7 mouse cellular contexts compared by ENCODE assay signal in genomic region chr9:20544070-20544821, GRCm38 (mm10). TPM values are rescaled to one million over a fixed set of nuclear protein-coding genes. Genes with fewer than 3 reads are reported as not detected.
DNase-seq lines count a peak whose midpoint lies in the region; ATAC-seq and TF ChIP-seq lines count a peak whose summit lies in the region.

No protein-coding gene starts in this region.

- ATAC-seq in heart, embryonic 13.5 days (ENCODE audit: extremely low read depth, insufficient number of reproducible peaks, low FRiP score, low TSS enrichment) = peak; percentile 89
- ATAC-seq in kidney, embryonic 16.5 days (ENCODE audit: low FRiP score, low TSS enrichment) = peak; percentile 97
- ATAC-seq in limb, embryonic 15.5 days (ENCODE audit: insufficient number of reproducible peaks, low FRiP score, low TSS enrichment, low read depth) = peak; percentile 89
- peak; percentile 95 for ATAC-seq in midbrain, embryonic 16.5 days

- H3K9me3 ChIP-seq in forebrain, embryonic 10.5 days = no peaks in the 10 kb centered on the region
- no peaks in the 10 kb centered on the region for H3K9me3 ChIP-seq in heart, embryonic 13.5 days
- no peaks in the 10 kb centered on the region for H3K9me3 ChIP-seq in kidney, embryonic 16.5 days (ENCODE audit: low read length)
- H3K9me3 ChIP-seq in limb, embryonic 15.5 days = no peaks in the 10 kb centered on the region
- no peaks in the 10 kb centered on the region for H3K9me3 ChIP-seq in midbrain, embryonic 16.5 days (replicated peaks; ENCODE audit: control insufficient read depth, low read length, poor library complexity, severe bottlenecking)

- WGBS in forebrain, embryonic 10.5 days = 1% methylated on average over 43 of the region's 43 CpGs
- WGBS in heart, embryonic 13.5 days = 2% methylated on average over 43 of the region's 43 CpGs
- WGBS in kidney, embryonic 16.5 days = 1% methylated on average over 43 of the region's 43 CpGs
- 2% methylated on average over 43 of the region's 43 CpGs for WGBS in limb, embryonic 15.5 days
- WGBS in midbrain, embryonic 16.5 days = 1% methylated on average over 43 of the region's 43 CpGs
- 16% methylated on average over 43 of the region's 43 CpGs for WGBS in spleen, adult 2 months

- peaks cover 22% of the 10 kb centered on the region for H3K4me1 ChIP-seq in forebrain, embryonic 10.5 days
- no peaks in the 10 kb centered on the region for H3K4me1 ChIP-seq in heart, embryonic 13.5 days
- no peaks in the 10 kb centered on the region for H3K4me1 ChIP-seq in kidney, embryonic 16.5 days (ENCODE audit: insufficient read depth, low read length)
- peaks cover 10% of the 10 kb centered on the region; the same call in 1 of the 2 replicates for H3K4me1 ChIP-seq in limb, embryonic 15.5 days
- peaks cover 2% of the 10 kb centered on the region; the same call in 1 of the 2 replicates for H3K4me1 ChIP-seq in midbrain, embryonic 16.5 days (ENCODE audit: control insufficient read depth, insufficient read depth, low read length)
- H3K4me1 ChIP-seq in spleen, adult 2 months (ENCODE audit: control insufficient read depth, insufficient read depth, insufficient read length) = no peaks in the 10 kb centered on the region; the same call in none of the 2 replicates

- peak; percentile 64 for DNase-seq in brain, embryonic 18.5 days (ENCODE audit: low read depth, low spot score)
- DNase-seq in forebrain, embryonic 10.5 days (ENCODE audit: extremely low spot score, low spot score) = peak; percentile 93
- peak; percentile 39 to 58 for DNase-seq in spleen, adult 2 months (ENCODE audit: low read depth in 1 of 2, low spot score in 2 of 2)

- H3K27me3 ChIP-seq in forebrain, embryonic 10.5 days (ENCODE audit: poor library complexity, severe bottlenecking) = peaks cover 7% of the 10 kb centered on the region; the same call in 1 of the 2 replicates
- peaks cover 13% of the 10 kb centered on the region; the same call in 1 of the 2 replicates for H3K27me3 ChIP-seq in heart, embryonic 13.5 days (replicated peaks)
- no peaks in the 10 kb centered on the region for H3K27me3 ChIP-seq in kidney, embryonic 16.5 days (ENCODE audit: insufficient read depth, low read length)
- H3K27me3 ChIP-seq in limb, embryonic 15.5 days = 0 out of 2 replicates have a peak, but pooled peaks cover 3% of the 10 kb centered on the region
- H3K27me3 ChIP-seq in midbrain, embryonic 16.5 days (ENCODE audit: control insufficient read depth, insufficient read depth, low read depth, low read length) = no peaks in the 10 kb centered on the region; the same call in 1 of the 2 replicates
- no peaks in the 10 kb centered on the region for H3K27me3 ChIP-seq in spleen, adult 2 months (ENCODE audit: control insufficient read depth, insufficient read depth, low read length)

- peak overlapping the region; percentile 90 for H3K27ac ChIP-seq in forebrain, embryonic 10.5 days
- peak overlapping the region; percentile 77 for H3K27ac ChIP-seq in heart, embryonic 13.5 days (replicated peaks)
- peak overlapping the region; percentile 90 for H3K27ac ChIP-seq in kidney, embryonic 16.5 days (ENCODE audit: low read length)
- peak overlapping the region; percentile 93 for H3K27ac ChIP-seq in limb, embryonic 15.5 days
- peak overlapping the region; percentile 89 for H3K27ac ChIP-seq in midbrain, embryonic 16.5 days (ENCODE audit: low read length)
- peak overlapping the region; percentile 73; the same call in 1 of the 2 replicates for H3K27ac ChIP-seq in spleen, adult 2 months (ENCODE audit: insufficient read depth, low read length)

- no peaks in the 10 kb centered on the region for H3K36me3 ChIP-seq in forebrain, embryonic 10.5 days (replicated peaks)
- H3K36me3 ChIP-seq in heart, embryonic 13.5 days = no peaks in the 10 kb centered on the region
- no peaks in the 10 kb centered on the region for H3K36me3 ChIP-seq in kidney, embryonic 16.5 days (ENCODE audit: insufficient read depth, low read length)
- no peaks in the 10 kb centered on the region for H3K36me3 ChIP-seq in limb, embryonic 15.5 days
- H3K36me3 ChIP-seq in midbrain, embryonic 16.5 days (ENCODE audit: control insufficient read depth, insufficient read depth, low read length) = no peaks in the 10 kb centered on the region
- H3K36me3 ChIP-seq in spleen, adult 2 months (ENCODE audit: control insufficient read depth, insufficient read depth, low read length) = no peaks in the 10 kb centered on the region

- no peak for TF ChIP-seq CTCF in spleen, adult 2 months (IDR thresholded peaks at IDR 0.05; ENCODE audit: extremely low read depth, insufficient read depth, insufficient read length, insufficient replicate concordance)

- H3K4me2 ChIP-seq in heart, embryonic 13.5 days = peak overlapping the region; percentile 78
- H3K4me2 ChIP-seq in kidney, embryonic 16.5 days (replicated peaks; ENCODE audit: low read depth, low read length) = peak overlapping the region; percentile 87
- H3K4me2 ChIP-seq in limb, embryonic 15.5 days = peak overlapping the region; percentile 63
- H3K4me2 ChIP-seq in midbrain, embryonic 16.5 days (ENCODE audit: low read length) = peak overlapping the region; percentile 69

- H3K9ac ChIP-seq in heart, embryonic 13.5 days = peak overlapping the region; percentile 78
- H3K9ac ChIP-seq in kidney, embryonic 16.5 days (replicated peaks; ENCODE audit: low read length) = peak overlapping the region; percentile 78
- 0 out of 2 replicates have a peak overlapping the region, but pooled peaks have one; percentile 15 for H3K9ac ChIP-seq in limb, embryonic 15.5 days
- H3K9ac ChIP-seq in midbrain, embryonic 16.5 days (ENCODE audit: low read depth, low read length) = peak overlapping the region; percentile 65

- TF ChIP-seq POLR2A in spleen, adult 2 months (IDR thresholded peaks at IDR 0.05; ENCODE audit: low read depth, low read length) = no peak

- H3K4me3 ChIP-seq in forebrain, embryonic 10.5 days = peak overlapping the region; percentile 52
- H3K4me3 ChIP-seq in heart, embryonic 13.5 days = peak overlapping the region; percentile 56
- peak overlapping the region; percentile 54 for H3K4me3 ChIP-seq in kidney, embryonic 16.5 days (ENCODE audit: low read length)
- peak overlapping the region; percentile 46 for H3K4me3 ChIP-seq in limb, embryonic 15.5 days
- peak overlapping the region; percentile 41 for H3K4me3 ChIP-seq in midbrain, embryonic 16.5 days (ENCODE audit: low read depth, low read length)
- peak overlapping the region; percentile 66 for H3K4me3 ChIP-seq in spleen, adult 2 months (ENCODE audit: extremely low read depth, insufficient read depth, insufficient read length)

RNA-seq across cellular contexts. Expression of gene Zfp266, which starts 23.0 kb away (rescaled TPM):
- 134 and 139 TPM in 2 replicates for polyA plus RNA-seq in forebrain, embryonic 10.5 days (2016; fragmentation: Nextera tagmentation; extraction: Ambion mirVana)
- 46.1 and 49.7 TPM in 2 replicates for polyA plus RNA-seq in heart, embryonic 13.5 days (2015; fragmentation: Nextera tagmentation; extraction: Ambion mirVana)
- polyA plus RNA-seq in kidney, embryonic 16.5 days (2015; fragmentation: Nextera tagmentation; extraction: Ambion mirVana) = 98.3 and 108 TPM in 2 replicates
- polyA plus RNA-seq in limb, embryonic 15.5 days (2015; fragmentation: Nextera tagmentation; extraction: Ambion mirVana) = 93.6 and 110 TPM in 2 replicates
- polyA plus RNA-seq in midbrain, embryonic 16.5 days (2015; fragmentation: Nextera tagmentation; extraction: Ambion mirVana) = 109 and 135 TPM in 2 replicates
- 1.9 and 2.1 TPM in 2 replicates for polyA plus RNA-seq in spleen, adult 2 months (2012; rRNA removed)

RNA-seq across cellular contexts. Expression of gene Zfp846, which starts 36.8 kb away (rescaled TPM):
- 17.1 and 17.6 TPM in 2 replicates for polyA plus RNA-seq in forebrain, embryonic 10.5 days (2016; fragmentation: Nextera tagmentation; extraction: Ambion mirVana)
- 9.8 and 10.6 TPM in 2 replicates for polyA plus RNA-seq in heart, embryonic 13.5 days (2015; fragmentation: Nextera tagmentation; extraction: Ambion mirVana)
- polyA plus RNA-seq in kidney, embryonic 16.5 days (2015; fragmentation: Nextera tagmentation; extraction: Ambion mirVana) = 17.5 and 18.3 TPM in 2 replicates
- 16.8 and 18.9 TPM in 2 replicates for polyA plus RNA-seq in limb, embryonic 15.5 days (2015; fragmentation: Nextera tagmentation; extraction: Ambion mirVana)
- 48.1 and 55.5 TPM in 2 replicates for polyA plus RNA-seq in midbrain, embryonic 16.5 days (2015; fragmentation: Nextera tagmentation; extraction: Ambion mirVana)
- polyA plus RNA-seq in spleen, adult 2 months (2012; rRNA removed) = 0.82 and 1.1 TPM in 2 replicates

RNA-seq across cellular contexts. Expression of gene Zfp426, which starts 51.7 kb away (rescaled TPM):
- 26.1 and 26.6 TPM in 2 replicates for polyA plus RNA-seq in forebrain, embryonic 10.5 days (2016; fragmentation: Nextera tagmentation; extraction: Ambion mirVana)
- polyA plus RNA-seq in heart, embryonic 13.5 days (2015; fragmentation: Nextera tagmentation; extraction: Ambion mirVana) = 11.8 and 12.4 TPM in 2 replicates
- 23.1 and 26.7 TPM in 2 replicates for polyA plus RNA-seq in kidney, embryonic 16.5 days (2015; fragmentation: Nextera tagmentation; extraction: Ambion mirVana)
- 19.1 and 19.4 TPM in 2 replicates for polyA plus RNA-seq in limb, embryonic 15.5 days (2015; fragmentation: Nextera tagmentation; extraction: Ambion mirVana)
- 33.2 and 35.0 TPM in 2 replicates for polyA plus RNA-seq in midbrain, embryonic 16.5 days (2015; fragmentation: Nextera tagmentation; extraction: Ambion mirVana)
- polyA plus RNA-seq in spleen, adult 2 months (2012; rRNA removed) = 3.2 and 3.7 TPM in 2 replicates

Comparison
In these comparisons a context has a peak if more than half of its experiments do, and no peak if none do; other contexts are left out.
1. Peak in every context shown above with its lines: DNase-seq, ATAC-seq, H3K4me3 ChIP-seq and H3K27ac ChIP-seq.
2. H3K9ac ChIP-seq: peak in every context shown above with its lines; median percentile 78 in heart, embryonic 13.5 days; 78 in kidney, embryonic 16.5 days; 65 in midbrain, embryonic 16.5 days; 15 in limb, embryonic 15.5 days.
3. RNA of gene Zfp266, which starts 23.0 kb away (polyA plus RNA-seq): 134 to 139 TPM in forebrain, embryonic 10.5 days, 93.6 to 110 TPM in limb, embryonic 15.5 days, 109 to 135 TPM in midbrain, embryonic 16.5 days, 98.3 to 108 TPM in kidney, embryonic 16.5 days and 46.1 to 49.7 TPM in heart, embryonic 13.5 days; 1.9 to 2.1 TPM in spleen, adult 2 months; every median in the first group is over 10 times any median in the second.